ENCODE assay signal across 10 mouse cellular contexts in the genomic region with DNA sequence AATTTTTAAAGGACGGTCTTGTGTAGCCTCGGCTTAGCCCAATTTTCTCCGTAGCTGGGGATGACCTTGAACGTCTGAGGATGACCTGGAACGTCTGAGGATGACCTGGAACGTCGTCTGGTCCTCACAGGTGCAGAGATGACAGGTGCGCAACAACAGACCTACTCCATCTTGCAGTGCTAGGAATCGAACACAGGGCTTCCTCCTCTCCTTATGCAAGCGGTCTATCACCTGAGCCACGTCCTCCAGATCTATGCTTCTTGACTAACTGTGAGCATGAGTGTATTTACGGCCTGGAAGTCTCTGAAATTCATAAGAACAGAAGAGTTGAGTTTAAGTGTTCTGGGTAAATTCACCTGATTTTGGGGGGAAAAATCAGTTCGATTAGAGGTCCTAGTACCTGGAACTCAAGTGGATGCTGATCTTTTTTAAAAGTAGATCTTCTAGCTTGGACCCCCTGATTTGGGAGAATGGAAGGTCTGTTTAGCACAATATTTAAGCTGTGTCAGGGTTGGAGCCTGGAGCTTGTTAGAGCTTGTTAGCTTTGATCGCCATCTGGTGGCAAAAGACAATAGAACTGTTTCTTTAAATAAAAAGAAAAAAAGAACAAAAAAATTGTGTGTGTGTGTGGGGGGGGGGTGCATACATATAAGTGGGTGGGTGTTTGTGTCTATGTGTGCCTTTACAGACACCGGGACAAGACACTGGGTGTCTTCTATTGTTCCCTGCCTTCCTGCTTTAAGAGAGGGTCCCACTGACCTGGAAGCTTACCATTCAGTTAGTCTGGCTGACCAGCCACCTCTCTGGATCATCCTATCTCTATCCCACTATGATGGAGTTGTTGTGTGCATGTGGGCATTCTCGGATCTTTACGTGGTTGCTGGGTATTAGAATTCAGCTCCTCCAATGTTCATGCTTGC. TPM values are rescaled to one million over a fixed set of nuclear protein-coding genes. Genes with fewer than 3 reads are reported as not detected.
DNase-seq lines count a peak whose midpoint lies in the region; ATAC-seq and TF ChIP-seq lines count a peak whose summit lies in the region.
"Had no signal": no experiment of that assay in that cellular context is flagged by ENCODE, and none has a peak within 500 bp of the region (broad histone marks: within the 10 kb centered on the region; RNA-seq: fewer than 3 reads in every experiment).

No protein-coding gene starts in this region.

- H3K4me3 ChIP-seq in cortical plate, adult 2 months (ENCODE audit: insufficient read depth, low read length) = no peak overlapping the region
- H3K4me3 ChIP-seq: embryonic facial prominence, embryonic 15.5 days; liver, embryonic 13.5 days had no signal

- TF ChIP-seq POLR2A in cortical plate, adult 2 months (IDR thresholded peaks at IDR 0.05; ENCODE audit: extremely low read depth, insufficient read depth, low read length) = no peak

- no peaks in the 10 kb centered on the region for H3K4me1 ChIP-seq in cortical plate, adult 2 months (ENCODE audit: control insufficient read depth, insufficient read depth, low read length)
- H3K4me1 ChIP-seq: liver, embryonic 13.5 days had no signal

- no peak for ATAC-seq in CD4-positive, CD25-positive, alpha-beta regulatory T cell, adult 4 months

- DNase-seq in adrenal gland, postnatal 14 days = peak; percentile 11
- DNase-seq in adrenal gland, adult 18-20 months (ENCODE audit: low spot score in 2 of 2) = no peak
- peak; percentile 30 for DNase-seq in layer of hippocampus, adult 9-10 months (ENCODE audit: low spot score)
- no peak for DNase-seq in layer of hippocampus, postnatal 36 days
- peak; percentile 69 for DNase-seq in mesoderm, embryonic 11.5 days (ENCODE audit: low read depth, low spot score)
- DNase-seq in urinary bladder, postnatal 4 days (ENCODE audit: low spot score in 2 of 2) = no peak
- DNase-seq: liver, embryonic 13.5 days had no signal

- H3K27ac ChIP-seq in cortical plate, adult 2 months (ENCODE audit: insufficient read depth, low read length) = no peak overlapping the region
- H3K27ac ChIP-seq: embryonic facial prominence, embryonic 15.5 days; liver, embryonic 13.5 days had no signal

- peak; percentile 50; the same call in 1 of the 2 replicates for TF ChIP-seq CTCF in cortical plate, adult 2 months (IDR thresholded peaks at IDR 0.05; ENCODE audit: extremely low read depth, insufficient read depth, low read length)

RNA-seq across cellular contexts. Expression of a gene that starts 45.5 kb away (rescaled TPM):
- total RNA-seq in adrenal gland, postnatal 14 days (2021) = 6.2 and 6.3 TPM in 2 replicates
- total RNA-seq in adrenal gland, adult 18-20 months (2021) = 1 to 10 TPM; 4.0 to 8.5 TPM
- total RNA-seq in layer of hippocampus, postnatal 36 days (2021) = 1 to 10 TPM; 1.9 to 2.6 TPM
- polyA plus RNA-seq in cortical plate, adult 2 months (2012; rRNA removed) = 2.1 and 3.0 TPM in 2 replicates
- polyA plus RNA-seq in CD4-positive, CD25-positive, alpha-beta regulatory T cell, adult 4 months (2017; shearing (Covaris generic)) = not detected

Comparison
In these comparisons a context has a peak if more than half of its experiments do, and no peak if none do; other contexts are left out.
1. DNase-seq: peak in adrenal gland, postnatal 14 days (single experiment), layer of hippocampus, adult 9-10 months (single experiment) and mesoderm, embryonic 11.5 days (single experiment); none in adrenal gland, adult 18-20 months (0 of 2), layer of hippocampus, postnatal 36 days (0 of 2) and urinary bladder, postnatal 4 days (0 of 2).